Mouse (Mus musculus) MEL (cell line): ENCODE data around the gene 2510009E07Rik. TPM values are rescaled to one million over a fixed set of nuclear protein-coding genes. Genes with fewer than 3 reads are reported as not detected.
A peak's percentile ranks its signal among the peaks of the same experiment; 100 is the strongest.

Experiments
- DNase-seq: peaks from one replicate; pipeline ENCODE4 v3.0.0; 2011; ENCODE audit warnings: low read depth, low spot score
- H3K27ac ChIP-seq: 2 replicates; pipeline ENCODE4 v1.5.1; 2012; ENCODE audit warnings: low read depth, mild to moderate bottlenecking, control low read depth, low read length, moderate library complexity; ENCODE audit not compliant: control insufficient read depth
- H3K27me3 ChIP-seq, 2 experiments: fragments of 150-350 bp in 1 of 2; sonication (generic) in 1 of 2; 2 replicates each; pipeline ENCODE4 v1.6.1; 2012; ENCODE audit warnings: low read length in 2 of 2, mild to moderate bottlenecking in 2 of 2, improper control_type of control experiment in 1 of 2, moderate library complexity in 1 of 2; ENCODE audit not compliant: insufficient read depth in 2 of 2, control insufficient read depth in 1 of 2
- H3K36me3 ChIP-seq, 2 experiments: 2 replicates each; pipeline ENCODE4 v1.6.1; 2012 to 2014; ENCODE audit warnings: low read length in 2 of 2, improper control_type of control experiment in 1 of 2, inconsistent platforms in 1 of 2, mild to moderate bottlenecking in 1 of 2; ENCODE audit not compliant: insufficient read depth in 2 of 2, control insufficient read depth in 1 of 2
- H3K4me1 ChIP-seq, 2 experiments: fragments of 150-350 bp in 1 of 2; sonication (generic) in 1 of 2; 2 replicates each; pipeline ENCODE4 v1.6.1; 2012; ENCODE audit warnings: low read length in 2 of 2, improper control_type of control experiment in 1 of 2, mild to moderate bottlenecking in 1 of 2; ENCODE audit not compliant: insufficient read depth in 2 of 2, control insufficient read depth in 1 of 2
- H3K4me3 ChIP-seq, 2 experiments: fragments of 150-350 bp in 1 of 2; sonication (generic) in 1 of 2; 2 replicates each; pipeline ENCODE4 v1.5.1; 2012; ENCODE audit warnings: low read depth in 2 of 2, low read length in 2 of 2, mild to moderate bottlenecking in 2 of 2, moderate library complexity in 2 of 2, control low read depth in 1 of 2, improper control_type of control experiment in 1 of 2; ENCODE audit not compliant: control insufficient read depth in 1 of 2, insufficient read depth in 1 of 2
- H3K79me2 ChIP-seq: 2 replicates; pipeline ENCODE4 v1.6.1; 2012; ENCODE audit warnings: mild to moderate bottlenecking, low read length, moderate library complexity; ENCODE audit not compliant: control insufficient read depth, poor library complexity, insufficient read depth
- H3K9ac ChIP-seq: 2 replicates; pipeline ENCODE4 v1.6.1; 2012; ENCODE audit warnings: low read depth, mild to moderate bottlenecking, control low read depth, low read length, moderate library complexity; ENCODE audit not compliant: control insufficient read depth, poor library complexity, severe bottlenecking
- H3K9me3 ChIP-seq: fragments of 150-350 bp; sonication (generic); replicated peaks from 2 replicates; pipeline ENCODE4 v1.6.1; 2012; ENCODE audit warnings: mild to moderate bottlenecking, low read length, improper control_type of control experiment, moderate library complexity; ENCODE audit not compliant: insufficient read depth
- CTCF ChIP-seq, 3 experiments: IDR thresholded peaks in 2 of 3; conservative IDR thresholded peaks in 1 of 3; 2 replicates each; pipeline ENCODE4 v1.5.1; 2011 to 2012; ENCODE audit warnings: low read length in 3 of 3, low read depth in 2 of 3, mild to moderate bottlenecking in 2 of 3, improper control_type of control experiment in 1 of 3, inconsistent platforms in 1 of 3, mixed read lengths in 1 of 3, moderate library complexity in 1 of 3; ENCODE audit not compliant: control insufficient read depth in 1 of 3, insufficient read depth in 1 of 3, poor library complexity in 1 of 3, severe bottlenecking in 1 of 3
- EP300 ChIP-seq, 2 experiments: IDR thresholded peaks; 2 replicates each; pipeline ENCODE4 v1.6.1; 2011; ENCODE audit warnings: improper control_type of control experiment in 2 of 2, low read length in 2 of 2, low read depth in 1 of 2, mild to moderate bottlenecking in 1 of 2
- ETS1 ChIP-seq: IDR thresholded peaks from 2 replicates; pipeline ENCODE4 v1.6.1; 2012; ENCODE audit warnings: low read depth, mild to moderate bottlenecking, inconsistent platforms, low read length, improper control_type of control experiment, moderate library complexity
- GABPA ChIP-seq: IDR thresholded peaks from 2 replicates; pipeline ENCODE4 v1.6.1; 2012; ENCODE audit warnings: low read depth, mild to moderate bottlenecking, inconsistent platforms, low read length, improper control_type of control experiment, moderate library complexity
- GATA1 ChIP-seq: IDR thresholded peaks from 2 replicates; pipeline ENCODE4 v1.6.1; 2011; ENCODE audit warnings: low read depth, low read length, improper control_type of control experiment
- HCFC1 ChIP-seq: IDR thresholded peaks from 2 replicates; pipeline ENCODE4 v1.6.1; 2012; ENCODE audit warnings: low read depth, mild to moderate bottlenecking, inconsistent platforms, low read length, improper control_type of control experiment, moderate library complexity
- MAFK ChIP-seq: IDR thresholded peaks from 2 replicates; pipeline ENCODE4 v1.6.1; 2011; ENCODE audit warnings: low read depth, mild to moderate bottlenecking, low read length, improper control_type of control experiment, borderline replicate concordance
- MEF2A ChIP-seq: IDR thresholded peaks from 2 replicates; pipeline ENCODE4 v1.6.1; 2014; ENCODE audit warnings: low read depth, mild to moderate bottlenecking, inconsistent platforms, low read length, improper control_type of control experiment; ENCODE audit not compliant: poor library complexity, insufficient replicate concordance, severe bottlenecking; ENCODE audit errors: extremely low read depth
- MXI1 ChIP-seq: IDR thresholded peaks from 2 replicates; pipeline ENCODE4 v1.6.1; 2011; ENCODE audit warnings: mild to moderate bottlenecking, low read depth, low read length, improper control_type of control experiment
- MYB ChIP-seq: IDR thresholded peaks from 2 replicates; pipeline ENCODE4 v1.6.1; 2011; ENCODE audit warnings: mild to moderate bottlenecking, low read depth, low read length, improper control_type of control experiment
- MYC ChIP-seq: IDR thresholded peaks from 2 replicates; pipeline ENCODE4 v1.6.1; 2011; ENCODE audit warnings: low read depth, mild to moderate bottlenecking, low read length, improper control_type of control experiment, moderate library complexity
- NELFE ChIP-seq: IDR thresholded peaks from 2 replicates; pipeline ENCODE4 v1.6.1; 2011; ENCODE audit warnings: low read depth, low read length, improper control_type of control experiment
- NRF1 ChIP-seq: IDR thresholded peaks from 2 replicates; pipeline ENCODE4 v1.6.1; 2014; ENCODE audit warnings: low read depth, mild to moderate bottlenecking, inconsistent platforms, low read length, improper control_type of control experiment, moderate library complexity; ENCODE audit not compliant: poor library complexity, insufficient read depth, severe bottlenecking
- POLR2A ChIP-seq, 2 experiments: IDR thresholded peaks; 2 replicates each; pipeline ENCODE4 v1.6.1; 2011 to 2012; ENCODE audit warnings: low read length in 2 of 2, mild to moderate bottlenecking in 2 of 2, control low read depth in 1 of 2, improper control_type of control experiment in 1 of 2, low read depth in 1 of 2, moderate library complexity in 1 of 2; ENCODE audit not compliant: control insufficient read depth in 1 of 2, insufficient read depth in 1 of 2, poor library complexity in 1 of 2
- POLR2AphosphoS2 ChIP-seq: IDR thresholded peaks from 2 replicates; pipeline ENCODE4 v1.6.1; 2011; ENCODE audit warnings: low read length, improper control_type of control experiment
- POLR2AphosphoS5 ChIP-seq: IDR thresholded peaks from 2 replicates; pipeline ENCODE4 v1.6.1; 2012; ENCODE audit warnings: low read depth, borderline replicate concordance, mild to moderate bottlenecking, inconsistent platforms, low read length, moderate library complexity, mixed read lengths
- RAD21 ChIP-seq: IDR thresholded peaks from 2 replicates; pipeline ENCODE4 v1.6.1; 2011; ENCODE audit warnings: mild to moderate bottlenecking, low read depth, low read length, improper control_type of control experiment
- RCOR1 ChIP-seq: IDR thresholded peaks from 2 replicates; pipeline ENCODE4 v1.6.1; 2012; ENCODE audit warnings: low read depth, mild to moderate bottlenecking, inconsistent platforms, low read length, improper control_type of control experiment
- SIN3A ChIP-seq: IDR thresholded peaks from 2 replicates; pipeline ENCODE4 v1.6.1; 2012; ENCODE audit warnings: low read length, improper control_type of control experiment, inconsistent platforms
- SMC3 ChIP-seq: IDR thresholded peaks from 2 replicates; pipeline ENCODE4 v1.6.1; 2011; ENCODE audit warnings: low read depth, low read length, improper control_type of control experiment
- TAL1 ChIP-seq: IDR thresholded peaks from 2 replicates; pipeline ENCODE4 v1.6.1; 2012; ENCODE audit warnings: mild to moderate bottlenecking, inconsistent platforms, low read length, moderate library complexity, mixed read lengths
- TBP ChIP-seq: IDR thresholded peaks from 2 replicates; pipeline ENCODE4 v1.8.0; 2011; ENCODE audit warnings: low read depth, low read length, improper control_type of control experiment
- TCF12 ChIP-seq: IDR thresholded peaks from 2 replicates; pipeline ENCODE4 v1.6.1; 2014; ENCODE audit warnings: low read depth, mild to moderate bottlenecking, inconsistent platforms, low read length, improper control_type of control experiment, moderate library complexity
- UBTF ChIP-seq: IDR thresholded peaks from 2 replicates; pipeline ENCODE4 v1.6.1; 2012; ENCODE audit warnings: low read depth, mild to moderate bottlenecking, inconsistent platforms, low read length, improper control_type of control experiment, moderate library complexity, borderline replicate concordance; ENCODE audit not compliant: insufficient read depth
- USF1 ChIP-seq: IDR thresholded peaks from 2 replicates; pipeline ENCODE4 v1.6.1; 2014; ENCODE audit warnings: low read depth, mild to moderate bottlenecking, inconsistent platforms, low read length, improper control_type of control experiment, moderate library complexity
- USF2 ChIP-seq, 2 experiments: IDR thresholded peaks; 2 replicates each; pipeline ENCODE4 v1.6.1; 2011 to 2012; ENCODE audit warnings: improper control_type of control experiment in 2 of 2, low read length in 2 of 2, borderline replicate concordance in 1 of 2, inconsistent platforms in 1 of 2, low read depth in 1 of 2, mild to moderate bottlenecking in 1 of 2; ENCODE audit not compliant: insufficient read depth in 1 of 2
- ZC3H11A ChIP-seq: IDR thresholded peaks from 2 replicates; pipeline ENCODE4 v1.6.1; 2012; ENCODE audit warnings: low read depth, mild to moderate bottlenecking, inconsistent platforms, low read length, improper control_type of control experiment
- ZKSCAN1 ChIP-seq: IDR thresholded peaks from 2 replicates; pipeline ENCODE4 v1.6.1; 2012; ENCODE audit warnings: low read depth, mild to moderate bottlenecking, inconsistent platforms, low read length, improper control_type of control experiment, moderate library complexity
- ZMIZ1 ChIP-seq: IDR thresholded peaks from 2 replicates; pipeline ENCODE4 v1.6.1; 2012; ENCODE audit warnings: low read depth, mild to moderate bottlenecking, inconsistent platforms, low read length, improper control_type of control experiment, moderate library complexity
- ZNF384 ChIP-seq: IDR thresholded peaks from 2 replicates; pipeline ENCODE4 v1.6.1; 2012; ENCODE audit warnings: low read depth, mild to moderate bottlenecking, inconsistent platforms, low read length, improper control_type of control experiment
- polyA plus RNA-seq, 2 experiments: library from polyadenylated mRNA; stranded (reverse) in 1 of 2; unstranded in 1 of 2; fragments of >175 nt in 1 of 2; fragments of >200 nt in 1 of 2; gene quantifications; 2 replicates each; pipeline versions ENCODE4 v1.2.1 to v1.2.4; 2012; ENCODE audit warnings: low replicate concordance in 2 of 2, low read depth in 1 of 2; ENCODE audit not compliant: insufficient read length in 2 of 2, insufficient read depth in 1 of 2, missing spikeins in 1 of 2
- total RNA-seq: library from RNA; depleted of rRNA; stranded (reverse); fragments of 300-350 nt; gene quantifications from 2 replicates; pipeline ENCODE4 v1.2.3, GENCODE M21; 2012

2510009E07Rik gene
- total and polyA plus RNA-seq, 3 experiments = not detected

- Histone ChIP-seq H3K27me3 (no peaks in the 10 kb centered on the region), H3K9me3 (no peaks in the 10 kb centered on the region), H3K4me1 (peaks cover 9 to 24% of the 10 kb centered on the region in 2 experiments), H3K36me3 (peaks cover 0 to 11% of the 10 kb centered on the region in 2 experiments; a peak in 2 of 4 replicates), H3K27ac (no peak overlapping the region), H3K9ac (no peak overlapping the region), H3K79me2 (no peaks in the 10 kb centered on the region), H3K4me3 (no peak overlapping the region)
- TF ChIP-seq ETS1 = no peak
- TF ChIP-seq USF2 (IDR thresholded peaks at IDR 0.05; ENCODE audit: borderline replicate concordance in 1 of 2, insufficient read depth in 1 of 2, low read depth in 1 of 2, low read length in 2 of 2) = no peak
- no peak for TF ChIP-seq TAL1
- no peak for TF ChIP-seq RAD21
- no peak for TF ChIP-seq UBTF
- TF ChIP-seq CTCF (IDR thresholded peaks at IDR 0.05 in 2 of 3, conservative IDR thresholded peaks at IDR 0.05 in 1 of 3; ENCODE audit: control insufficient read depth in 1 of 3, insufficient read depth in 1 of 3, low read depth in 2 of 3, low read length in 3 of 3, poor library complexity in 1 of 3, severe bottlenecking in 1 of 3) = no peak
- no peak for TF ChIP-seq USF1
- TF ChIP-seq POLR2AphosphoS2 = no peak
- no peak for TF ChIP-seq MYC
- no peak for TF ChIP-seq GABPA
- no peak for TF ChIP-seq RCOR1
- no peak for DNase-seq
These were observed 51.6 kb downstream of the 2510009E07Rik start for GRCm38 (mm10) chr16:21642906-21643305.

DNA sequence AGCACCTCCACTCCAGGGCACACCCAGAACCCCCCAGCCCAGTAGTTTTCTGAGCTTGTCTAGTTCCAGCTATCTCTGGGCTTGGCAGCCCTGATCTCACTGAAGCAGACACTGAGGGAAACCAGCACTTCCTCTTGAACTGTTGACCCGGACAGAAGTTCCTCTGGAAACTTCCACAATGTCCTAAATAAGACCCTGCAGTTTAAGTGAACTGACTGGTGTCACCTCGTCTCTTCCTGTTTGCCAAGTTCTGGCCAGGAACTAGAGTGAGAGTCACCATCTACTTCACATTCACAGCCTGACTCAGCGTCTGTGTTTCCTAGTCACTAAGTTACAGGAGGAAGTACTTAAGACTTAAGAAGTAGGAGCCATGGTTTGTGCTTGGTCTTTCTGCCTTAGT is 52.5 kb downstream of the 2510009E07Rik start:
- H3K36me3 ChIP-seq = peaks cover 0 to 11% of the 10 kb centered on the region in 2 experiments; a peak in 2 of 4 replicates
- H3K27me3 ChIP-seq = no peaks in the 10 kb centered on the region
- H3K9ac ChIP-seq = peak overlapping the region; percentile 17; the same call in 1 of the 2 replicates
- peaks cover 9 to 22% of the 10 kb centered on the region in 2 experiments for H3K4me1 ChIP-seq
- H3K79me2 ChIP-seq = no peaks in the 10 kb centered on the region
- H3K9me3 ChIP-seq = no peaks in the 10 kb centered on the region
- no peak overlapping the region for H3K4me3 ChIP-seq
- peak; percentile 83 for DNase-seq
- peak overlapping the region; percentile 67 for H3K27ac ChIP-seq
- TF ChIP-seq MYC = no peak
- TF ChIP-seq POLR2AphosphoS2 = no peak
- 0 out of 2 replicates have a peak, but pooled peaks have one; percentile 14 for TF ChIP-seq SMC3
- no peak for TF ChIP-seq MEF2A
- TF ChIP-seq EP300 (IDR thresholded peaks at IDR 0.05; ENCODE audit: low read depth in 1 of 2, low read length in 2 of 2) = peak; percentile 75 to 79
- TF ChIP-seq UBTF = no peak
- TF ChIP-seq MAFK = no peak
- TF ChIP-seq POLR2A (IDR thresholded peaks at IDR 0.05; ENCODE audit: control insufficient read depth in 1 of 2, insufficient read depth in 1 of 2, low read depth in 1 of 2, low read length in 2 of 2, poor library complexity in 1 of 2) = no peak
- TF ChIP-seq MYB = no peak
- no peak for TF ChIP-seq USF2 (IDR thresholded peaks at IDR 0.05; ENCODE audit: borderline replicate concordance in 1 of 2, insufficient read depth in 1 of 2, low read depth in 1 of 2, low read length in 2 of 2)
- TF ChIP-seq ZNF384 = no peak
- no peak for TF ChIP-seq ZKSCAN1
- TF ChIP-seq TBP = no peak
- no peak for TF ChIP-seq ZMIZ1
- no peak for TF ChIP-seq USF1
- 0 out of 2 replicates have a peak, but pooled peaks have one; percentile 15 for TF ChIP-seq GATA1
- peak; percentile 60; the same call in 1 of the 2 replicates for TF ChIP-seq TCF12
- TF ChIP-seq GABPA = no peak
- no peak for TF ChIP-seq ZC3H11A
- TF ChIP-seq NRF1 = no peak
- TF ChIP-seq NELFE = no peak
- no peak for TF ChIP-seq POLR2AphosphoS5
- 0 out of 2 replicates have a peak, but pooled peaks have one; percentile 25 for TF ChIP-seq SIN3A
- no peak for TF ChIP-seq HCFC1
- TF ChIP-seq MXI1 = 0 out of 2 replicates have a peak, but pooled peaks have one; percentile 12
